15 mouse cellular contexts compared by ENCODE assay signal in the genomic region with DNA sequence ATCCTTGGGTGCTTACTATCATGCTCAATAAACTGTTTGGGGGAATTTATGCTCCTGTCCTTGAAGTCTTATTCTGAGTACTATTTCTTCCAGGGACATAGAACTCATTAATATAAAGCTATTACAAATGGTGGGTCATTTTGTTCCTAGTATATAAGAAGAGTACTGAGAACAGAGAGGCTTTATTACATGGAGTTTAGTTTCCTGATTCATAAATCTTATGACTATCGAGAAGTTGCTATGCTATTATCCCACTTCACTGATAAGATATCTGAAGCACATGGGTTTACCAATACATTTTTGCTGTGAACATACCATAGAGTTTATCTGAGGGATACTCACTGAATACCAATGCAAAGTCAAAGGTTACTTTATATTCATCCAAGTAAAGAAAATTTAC.
"Had no signal": no experiment of that assay in that cellular context is flagged by ENCODE, and none has a peak within 500 bp of the region (broad histone marks: within the 10 kb centered on the region; RNA-seq: fewer than 3 reads in every experiment).

No protein-coding gene starts in this region.

- H3K9me3 ChIP-seq: neural tube, embryonic 13.5 days; neural tube, embryonic 15.5 days; stomach, embryonic 15.5 days had no signal

- H3K27ac ChIP-seq: neural tube, embryonic 13.5 days; neural tube, embryonic 15.5 days; stomach, embryonic 15.5 days; stomach, postnatal 0 days had no signal

- H3K9ac ChIP-seq: neural tube, embryonic 13.5 days; neural tube, embryonic 15.5 days; stomach, embryonic 15.5 days had no signal

- DNase-seq: retina, postnatal 1 day; right cerebral cortex, adult 18-20 months; right cerebral cortex, postnatal 14 days; right cerebral cortex, postnatal 4 days; spleen, adult 18-20 months; thymus, adult 18-20 months; thymus, adult 2 months; thymus, postnatal 14 days; thymus, postnatal 25 days; thymus, postnatal 36 days; thymus, postnatal 4 days had no signal

- H3K4me1 ChIP-seq: neural tube, embryonic 13.5 days; neural tube, embryonic 15.5 days; stomach, embryonic 15.5 days had no signal

- H3K36me3 ChIP-seq: neural tube, embryonic 13.5 days; neural tube, embryonic 15.5 days; stomach, embryonic 15.5 days had no signal

- H3K4me2 ChIP-seq: neural tube, embryonic 13.5 days; neural tube, embryonic 15.5 days; stomach, embryonic 15.5 days had no signal

- H3K27me3 ChIP-seq: neural tube, embryonic 13.5 days; neural tube, embryonic 15.5 days; stomach, embryonic 15.5 days had no signal

- H3K4me3 ChIP-seq: neural tube, embryonic 13.5 days; neural tube, embryonic 15.5 days; stomach, embryonic 15.5 days had no signal
